Mouse (Mus musculus): ENCODE results near the gene C1ql1. TPM values are rescaled to one million over a fixed set of nuclear protein-coding genes. Genes with fewer than 3 reads are reported as not detected.

The C1ql1 gene
- polyA plus RNA-seq, 1 experiment from 2014 or later, result 2.9 TPM

DNA sequence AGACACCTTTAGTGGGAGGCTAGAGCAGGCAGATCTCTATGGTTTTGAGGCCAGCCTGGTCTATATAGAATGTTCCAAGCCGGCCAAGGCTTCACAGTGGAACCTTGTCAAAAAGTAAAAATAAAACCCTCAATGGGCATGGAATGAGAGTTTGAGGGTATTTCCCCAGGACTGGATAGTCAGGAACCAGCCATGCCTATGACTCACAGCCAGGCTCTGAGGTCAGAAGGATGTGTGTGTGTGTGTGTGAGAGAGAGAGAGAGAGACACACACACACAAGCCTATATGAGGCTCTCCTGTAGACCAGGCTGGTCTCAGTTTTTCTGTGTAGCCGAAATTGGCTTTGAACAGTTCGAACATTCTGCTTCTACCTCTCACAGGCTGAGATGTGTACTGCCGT is 51.8 kb downstream of the C1ql1 start:
- H3K4me3 ChIP-seq, result no peak overlapping the region
- peaks cover 52% of the 10 kb centered on the region for H3K27me3 ChIP-seq (replicated peaks)
- no peak overlapping the region for H3K9ac ChIP-seq
- H3K27ac ChIP-seq, result no peak overlapping the region
- 89% methylated on average over 4 of the region's 4 CpGs for WGBS
- no peak for ATAC-seq (ENCODE audit: low FRiP score, low read depth)
- H3K4me1 ChIP-seq, result peaks cover 6% of the 10 kb centered on the region
- no peaks in the 10 kb centered on the region for H3K36me3 ChIP-seq
- H3K9me3 ChIP-seq, result no peaks in the 10 kb centered on the region
- no peak overlapping the region for H3K4me2 ChIP-seq (replicated peaks)

DNA sequence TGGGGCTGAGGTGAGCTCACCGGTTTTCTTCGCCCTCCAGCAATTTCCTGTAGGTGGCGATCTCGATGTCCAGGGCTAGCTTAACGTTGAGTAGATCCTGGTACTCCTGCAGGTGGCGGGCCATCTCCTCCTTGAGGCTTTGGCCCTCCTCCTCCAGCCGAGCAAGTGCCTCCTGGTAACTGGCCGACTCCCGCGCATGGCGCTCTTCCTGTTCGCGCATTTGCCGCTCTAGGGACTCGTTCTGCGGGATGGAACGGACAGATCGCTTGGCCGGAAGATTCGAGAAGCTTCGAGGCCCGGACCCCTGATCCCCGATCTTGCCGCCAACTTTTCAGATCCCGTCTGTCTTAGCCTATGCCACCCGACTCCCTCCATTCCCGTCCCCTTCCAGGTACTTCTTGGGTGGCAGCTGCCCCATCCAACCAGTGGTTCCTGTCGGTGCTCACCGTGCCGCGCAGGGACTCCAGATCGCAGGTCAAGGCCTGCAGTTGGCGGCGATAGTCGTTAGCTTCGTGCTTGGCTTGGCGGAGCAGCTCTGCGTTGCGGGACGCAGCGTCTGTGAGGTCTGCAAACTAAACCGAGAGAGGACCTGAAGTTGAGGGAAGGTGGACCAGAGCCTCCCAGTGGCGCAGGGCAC is 53.4 kb downstream of the C1ql1 start:
- no peak overlapping the region for H3K27ac ChIP-seq
- 0 out of 2 replicates have a peak overlapping the region, but pooled peaks have one; percentile 45 for H3K9ac ChIP-seq
- no peaks in the 10 kb centered on the region for H3K36me3 ChIP-seq
- peaks cover 6% of the 10 kb centered on the region for H3K4me1 ChIP-seq
- peak overlapping the region; percentile 53 for H3K4me2 ChIP-seq (replicated peaks)
- ATAC-seq (ENCODE audit: low FRiP score, low read depth), result no peak
- 3% methylated on average over 43 of the region's 43 CpGs for WGBS
- H3K4me3 ChIP-seq, result peak overlapping the region; percentile 16; the same call in 1 of the 2 replicates
- H3K27me3 ChIP-seq (replicated peaks), result peaks cover 57% of the 10 kb centered on the region
- no peaks in the 10 kb centered on the region for H3K9me3 ChIP-seq

DNA sequence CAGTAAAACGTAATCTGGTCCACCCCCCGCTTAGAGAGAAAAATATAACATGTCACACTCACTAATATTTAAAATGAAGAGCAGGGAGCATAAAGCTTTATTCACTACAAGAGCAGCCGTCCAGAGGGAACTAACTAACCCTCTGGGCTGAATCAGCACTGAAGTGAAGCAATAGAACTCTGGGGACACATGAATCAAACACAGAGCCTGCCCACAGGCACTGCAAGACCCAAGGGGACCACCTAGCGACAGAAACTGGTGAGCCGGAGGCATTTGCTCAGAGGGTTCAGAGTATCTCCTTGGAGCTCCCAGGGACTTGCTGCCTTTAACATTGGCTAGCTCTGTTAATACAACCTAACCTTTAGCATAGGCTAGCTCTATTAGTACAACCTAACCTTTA is 56.4 kb downstream of the C1ql1 start:
- Histone ChIP-seq H3K36me3 (no peaks in the 10 kb centered on the region), H3K4me3 (no peak overlapping the region), H3K9ac (no peak overlapping the region), H3K4me1 (peaks cover 6% of the 10 kb centered on the region), H3K27me3 (replicated peaks) (peaks cover 52% of the 10 kb centered on the region), H3K27ac (no peak overlapping the region), H3K4me2 (replicated peaks) (no peak overlapping the region), H3K9me3 (no peaks in the 10 kb centered on the region)
- WGBS, result 57% methylated on average over 5 of the region's 5 CpGs
- ATAC-seq (ENCODE audit: low FRiP score, low read depth), result no peak

Other genes with a start within 250 kb of the C1ql1 start
- 43.7 and 45.9 TPM in 2 replicates for gene Ccdc43, start 248.9 kb downstream of the C1ql1 start, polyA plus RNA-seq (2016; fragmentation: Nextera tagmentation; extraction: Ambion mirVana)
- gene Adam11, start 185.2 kb downstream of the C1ql1 start, polyA plus RNA-seq (2016; fragmentation: Nextera tagmentation; extraction: Ambion mirVana), result 33.2 and 41.6 TPM in 2 replicates
- gene Gjc1, start 127.0 kb downstream of the C1ql1 start, polyA plus RNA-seq (2016; fragmentation: Nextera tagmentation; extraction: Ambion mirVana), result 83.3 and 84.9 TPM in 2 replicates
- gene Higd1b, start 110.8 kb downstream of the C1ql1 start, polyA plus RNA-seq (2016; fragmentation: Nextera tagmentation; extraction: Ambion mirVana), result not detected in 2 replicates
- 204 and 218 TPM in 2 replicates for gene Eftud2, start 65.7 kb downstream of the C1ql1 start, polyA plus RNA-seq (2016; fragmentation: Nextera tagmentation; extraction: Ambion mirVana)
- gene Ccdc103, start 65.5 kb downstream of the C1ql1 start, polyA plus RNA-seq (2016; fragmentation: Nextera tagmentation; extraction: Ambion mirVana), result 1.5 and 1.8 TPM in 2 replicates
- not detected in 2 replicates for gene Fam187a, start 61.5 kb downstream of the C1ql1 start, polyA plus RNA-seq (2016; fragmentation: Nextera tagmentation; extraction: Ambion mirVana)
- gene Gfap, start 45.8 kb downstream of the C1ql1 start, polyA plus RNA-seq (2016; fragmentation: Nextera tagmentation; extraction: Ambion mirVana), result 0.08 and 0.11 TPM in 2 replicates
- gene Kif18b, start 21.6 kb downstream of the C1ql1 start, polyA plus RNA-seq (2016; fragmentation: Nextera tagmentation; extraction: Ambion mirVana), result 5.9 and 8.3 TPM in 2 replicates
- gene Nmt1, start 81.5 kb upstream of the C1ql1 start, polyA plus RNA-seq (2016; fragmentation: Nextera tagmentation; extraction: Ambion mirVana), result 44.9 and 49.7 TPM in 2 replicates
- gene Dcakd, start 81.6 kb upstream of the C1ql1 start, polyA plus RNA-seq (2016; fragmentation: Nextera tagmentation; extraction: Ambion mirVana), result 150 and 170 TPM in 2 replicates
- gene Plcd3, start 155.0 kb upstream of the C1ql1 start, polyA plus RNA-seq (2016; fragmentation: Nextera tagmentation; extraction: Ambion mirVana), result 1.1 and 1.2 TPM in 2 replicates
- 6.6 and 10.1 TPM in 2 replicates for gene Acbd4, start 155.0 kb upstream of the C1ql1 start, polyA plus RNA-seq (2016; fragmentation: Nextera tagmentation; extraction: Ambion mirVana)
- gene Hexim1, start 169.5 kb upstream of the C1ql1 start, polyA plus RNA-seq (2016; fragmentation: Nextera tagmentation; extraction: Ambion mirVana), result 2.9 and 3.0 TPM in 2 replicates
- 9.9 and 12.2 TPM in 2 replicates for gene Hexim2, start 185.7 kb upstream of the C1ql1 start, polyA plus RNA-seq (2016; fragmentation: Nextera tagmentation; extraction: Ambion mirVana)
- 1.7 and 2.1 TPM in 2 replicates for gene Fmnl1, start 224.4 kb upstream of the C1ql1 start, polyA plus RNA-seq (2016; fragmentation: Nextera tagmentation; extraction: Ambion mirVana)

Measured in neural tube, embryonic 12.5 days (tissue).